Mouse (Mus musculus): ENCODE data around the gene Dhrs11.

Gene Dhrs11

GRCm38 (mm10) chr11:84825261-84825807 is 3.5 kb downstream of the Dhrs11 start:
- CTCF ChIA-PET = no interaction called here

GRCm38 (mm10) chr11:84823484-84823897 is 5.3 kb downstream of the Dhrs11 start:
- CTCF ChIA-PET = no interaction called here

GRCm38 (mm10) chr11:84822487-84822886 is 6.3 kb downstream of the Dhrs11 start:
- CTCF ChIA-PET = no interaction called here

- CTCF ChIA-PET = no interaction called here
Measured at GRCm38 (mm10) chr11:84821131-84821770, 7.5 kb downstream of the Dhrs11 start.

GRCm38 (mm10) chr11:84818961-84819692 is 9.7 kb downstream of the Dhrs11 start, which contains the start of gene Mrm1:
Mrm1 (minus strand) TSS chr11:84819515.
- CTCF ChIA-PET = no interaction called here

GRCm38 (mm10) chr11:84818085-84818960 is 10.5 kb downstream of the Dhrs11 start:
- CTCF ChIA-PET = interaction anchor here (0.7 kb wide), 1 partner anchor 1025 kb away, joined by 5 read pairs; no protein-coding TSS in a partner anchor

GRCm38 (mm10) chr11:84817362-84817761 is 11.4 kb downstream of the Dhrs11 start:
- CTCF ChIA-PET = no interaction called here

- CTCF ChIA-PET = interaction anchor here (0.6 to 0.8 kb wide), 3 partner anchors 16 to 429 kb away, joined by 3 to 7 read pairs (median 3); no protein-coding TSS in a partner anchor
Measured at GRCm38 (mm10) chr11:84813724-84814510, 14.9 kb downstream of the Dhrs11 start.

GRCm38 (mm10) chr11:84804373-84804772 is 24.4 kb downstream of the Dhrs11 start:
- CTCF ChIA-PET = interaction anchor here (0.7 kb wide), 1 partner anchor 375 kb away, joined by 4 read pairs; no protein-coding TSS in a partner anchor

GRCm38 (mm10) chr11:84797627-84798353 is 31.0 kb downstream of the Dhrs11 start:
- CTCF ChIA-PET = interaction anchor here (0.5 to 1.0 kb wide), 2 partner anchors 16 to 1435 kb away, joined by 3 to 6 read pairs; no protein-coding TSS in a partner anchor

- CTCF ChIA-PET = interaction anchor here (0.6 kb wide), 2 partner anchors 369 to 371 kb away, joined by 3 to 10 read pairs; no protein-coding TSS in a partner anchor
Measured at GRCm38 (mm10) chr11:84797026-84797425, 31.8 kb downstream of the Dhrs11 start.

- CTCF ChIA-PET = interaction anchor here (0.6 kb wide), 1 partner anchor 657 kb away, joined by 3 read pairs; no protein-coding TSS in a partner anchor
Measured at GRCm38 (mm10) chr11:84794496-84795113, 34.2 kb downstream of the Dhrs11 start.

- CTCF ChIA-PET = interaction anchor here (0.5 to 0.8 kb wide), 2 partner anchors 9 to 12 kb away, joined by 3 to 21 read pairs; no protein-coding TSS in a partner anchor
Measured at GRCm38 (mm10) chr11:84793545-84793944, 35.2 kb downstream of the Dhrs11 start.

- CTCF ChIA-PET = no interaction called here
Measured at GRCm38 (mm10) chr11:84790383-84790782, 38.4 kb downstream of the Dhrs11 start.

- CTCF ChIA-PET = no interaction called here
Measured at GRCm38 (mm10) chr11:84780143-84780870, 48.5 kb downstream of the Dhrs11 start.

GRCm38 (mm10) chr11:84775560-84775959 is 53.2 kb downstream of the Dhrs11 start:
- CTCF ChIA-PET = no interaction called here

- CTCF ChIA-PET = no interaction called here
Measured at GRCm38 (mm10) chr11:84774870-84775514, 53.8 kb downstream of the Dhrs11 start.
